Mouse (Mus musculus): Measurements from ENCODE around the gene Gm15217. TPM values are rescaled to one million over a fixed set of nuclear protein-coding genes. Genes with fewer than 3 reads are reported as not detected.
A peak's percentile ranks its signal among the peaks of the same experiment; 100 is the strongest.

Gene Gm15217
- polyA plus RNA-seq (2015; fragmentation: Nextera tagmentation; extraction: Ambion mirVana): not detected in 2 replicates

DNA sequence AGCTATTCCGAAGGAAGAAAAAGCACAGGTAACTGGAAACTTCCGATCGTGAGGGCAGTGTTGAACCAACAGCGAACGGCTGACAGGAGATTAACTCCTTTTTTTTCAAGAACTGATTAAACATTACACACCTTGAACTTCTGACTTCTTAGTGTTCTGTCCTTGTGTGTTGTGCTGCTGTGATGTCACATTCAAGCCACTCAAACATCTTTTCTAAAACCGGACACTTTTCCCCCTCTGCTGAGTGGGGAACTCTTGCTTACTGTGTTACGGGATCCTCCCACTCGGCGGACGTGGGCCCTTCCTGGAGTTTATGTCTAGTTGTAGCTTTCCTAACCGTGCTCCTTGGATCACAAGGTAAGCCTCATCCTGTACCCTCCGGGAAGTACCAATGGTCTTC lies at the start of gene Gm15217:
Gene Gm15217, plus strand, starts transcription at position 130 of the 400 bp plus-strand sequence.
- Histone ChIP-seq H3K9me3 (replicated peaks; ENCODE audit: control insufficient read depth, low read length) (no peaks in the 10 kb centered on the region), H3K9ac (ENCODE audit: low read depth, low read length) (no peak within 1 kb of the TSS), H3K27ac (ENCODE audit: low read length) (no peak within 1 kb of the TSS), H3K4me1 (ENCODE audit: control insufficient read depth, low read depth, low read length) (no peaks in the 10 kb centered on the region; the same call in 1 of the 2 replicates), H3K4me3 (ENCODE audit: low read depth, low read length) (peak within 1 kb of the TSS; percentile 35), H3K4me2 (ENCODE audit: low read depth, low read length) (peak within 1 kb of the TSS; percentile 53), H3K27me3 (ENCODE audit: control insufficient read depth, insufficient read depth, low read depth, low read length) (peaks cover 21% of the 10 kb centered on the region), H3K36me3 (ENCODE audit: control insufficient read depth, insufficient read depth) (no peaks in the 10 kb centered on the region)
- no peak for ATAC-seq (ENCODE audit: low read depth)
- WGBS (ENCODE audit: insufficient replicate concordance): 67% methylated on average over 12 of the region's 12 CpGs

DNA sequence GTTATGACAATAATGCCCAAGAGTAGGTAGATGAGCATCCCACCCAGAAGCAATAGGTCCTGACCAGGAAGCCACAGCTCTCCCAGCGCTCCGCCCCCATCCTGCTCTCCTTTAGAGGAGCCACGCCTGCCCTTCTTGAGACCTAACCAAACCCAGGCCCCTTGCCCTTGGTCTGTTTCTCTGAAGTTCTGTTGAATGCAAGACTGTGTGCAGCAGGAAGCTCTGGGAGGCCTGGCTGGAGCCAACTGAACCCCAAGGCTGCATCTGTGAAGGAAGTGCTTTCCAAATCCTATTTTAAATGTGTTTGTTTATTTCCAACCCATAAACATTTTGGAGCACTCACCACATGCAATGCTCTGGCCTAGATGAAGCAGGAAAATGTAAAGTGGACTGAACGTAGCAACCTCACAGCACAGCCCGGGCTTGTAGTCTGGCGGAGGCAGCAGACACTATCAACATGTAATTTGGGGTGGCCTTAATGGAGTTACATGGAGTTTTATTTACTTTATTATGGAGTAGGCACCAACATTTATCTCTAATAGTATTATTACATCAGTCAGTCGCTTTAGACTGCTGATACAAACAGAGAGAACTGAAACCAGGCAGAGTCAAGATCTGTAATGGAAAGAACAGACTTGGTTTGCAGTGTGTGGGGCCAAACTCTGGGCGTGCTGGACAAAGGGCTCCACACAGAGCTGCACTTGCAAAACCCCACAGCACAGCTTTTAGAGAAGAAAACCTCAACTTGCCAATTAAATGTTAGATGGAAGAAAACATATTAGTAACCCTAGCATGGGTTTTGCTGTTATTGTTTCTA lies 45.6 kb upstream of the Gm15217 start:
- Histone ChIP-seq H3K4me2 (ENCODE audit: low read depth, low read length) (no peak overlapping the region), H3K9me3 (replicated peaks; ENCODE audit: control insufficient read depth, low read length) (no peaks in the 10 kb centered on the region), H3K27me3 (ENCODE audit: control insufficient read depth, insufficient read depth, low read depth, low read length) (no peaks in the 10 kb centered on the region), H3K36me3 (ENCODE audit: control insufficient read depth, insufficient read depth) (no peaks in the 10 kb centered on the region), H3K27ac (ENCODE audit: low read length) (no peak overlapping the region), H3K9ac (ENCODE audit: low read depth, low read length) (no peak overlapping the region), H3K4me1 (ENCODE audit: control insufficient read depth, low read depth, low read length) (no peaks in the 10 kb centered on the region), H3K4me3 (ENCODE audit: low read depth, low read length) (no peak overlapping the region)
- WGBS (ENCODE audit: insufficient replicate concordance): 65% methylated on average over 8 of the region's 8 CpGs
- ATAC-seq (ENCODE audit: low read depth): no peak

DNA sequence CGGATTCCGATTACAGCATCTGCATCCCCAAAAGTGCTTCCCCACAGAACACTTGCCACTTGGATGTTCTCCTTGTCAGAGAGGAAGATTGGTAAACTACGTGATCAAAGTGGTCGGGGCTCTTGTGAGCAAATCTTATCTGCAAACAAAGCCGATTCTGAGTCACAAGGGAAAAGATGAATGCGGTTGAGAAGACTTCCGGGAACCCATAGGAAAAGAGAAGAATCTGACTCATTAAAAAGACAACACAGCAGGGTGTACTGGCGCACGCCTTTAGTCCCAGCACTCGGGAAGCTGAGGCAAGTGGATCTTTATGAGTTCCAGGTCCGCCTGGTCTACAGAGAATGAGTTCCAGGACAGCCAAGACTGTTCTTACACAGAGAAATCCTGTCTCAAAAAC lies 40.4 kb upstream of the Gm15217 start:
- no peak overlapping the region for H3K9ac ChIP-seq (ENCODE audit: low read depth, low read length)
- H3K4me3 ChIP-seq (ENCODE audit: low read depth, low read length): no peak overlapping the region
- H3K27ac ChIP-seq (ENCODE audit: low read length): no peak overlapping the region
- no peak overlapping the region for H3K4me2 ChIP-seq (ENCODE audit: low read depth, low read length)
- 64% methylated on average over 11 of the region's 11 CpGs for WGBS (ENCODE audit: insufficient replicate concordance)
- H3K36me3 ChIP-seq (ENCODE audit: control insufficient read depth, insufficient read depth): no peaks in the 10 kb centered on the region
- H3K9me3 ChIP-seq (replicated peaks; ENCODE audit: control insufficient read depth, low read length): no peaks in the 10 kb centered on the region
- ATAC-seq (ENCODE audit: low read depth): no peak
- H3K27me3 ChIP-seq (ENCODE audit: control insufficient read depth, insufficient read depth, low read depth, low read length): no peaks in the 10 kb centered on the region
- H3K4me1 ChIP-seq (ENCODE audit: control insufficient read depth, low read depth, low read length): no peaks in the 10 kb centered on the region

DNA sequence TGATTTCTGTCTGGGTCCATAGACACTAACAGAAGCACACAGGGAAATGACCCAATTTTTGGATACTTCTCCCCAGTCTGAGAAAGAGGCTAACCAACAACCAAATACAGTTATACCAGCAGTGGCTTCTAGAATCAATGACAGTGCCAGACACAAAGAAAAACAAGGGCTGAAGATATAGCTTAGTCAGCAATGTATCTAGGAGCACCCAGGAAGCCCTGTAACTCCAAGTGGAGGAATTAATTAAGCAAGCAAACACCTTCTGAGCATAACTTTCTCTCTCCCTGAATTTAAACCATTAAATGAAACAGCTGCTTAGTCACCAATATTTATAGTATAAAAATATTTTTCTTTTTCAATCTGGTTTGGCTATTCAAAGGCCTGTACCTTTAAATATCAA lies 34.5 kb upstream of the Gm15217 start:
- H3K9me3 ChIP-seq (replicated peaks; ENCODE audit: control insufficient read depth, low read length): no peaks in the 10 kb centered on the region
- no peak overlapping the region for H3K9ac ChIP-seq (ENCODE audit: low read depth, low read length)
- no peaks in the 10 kb centered on the region for H3K4me1 ChIP-seq (ENCODE audit: control insufficient read depth, low read depth, low read length)
- H3K36me3 ChIP-seq (ENCODE audit: control insufficient read depth, insufficient read depth): no peaks in the 10 kb centered on the region
- H3K27ac ChIP-seq (ENCODE audit: low read length): no peak overlapping the region
- H3K4me3 ChIP-seq (ENCODE audit: low read depth, low read length): no peak overlapping the region
- H3K27me3 ChIP-seq (ENCODE audit: control insufficient read depth, insufficient read depth, low read depth, low read length): no peaks in the 10 kb centered on the region
- no peak overlapping the region for H3K4me2 ChIP-seq (ENCODE audit: low read depth, low read length)
- ATAC-seq (ENCODE audit: low read depth): no peak

DNA sequence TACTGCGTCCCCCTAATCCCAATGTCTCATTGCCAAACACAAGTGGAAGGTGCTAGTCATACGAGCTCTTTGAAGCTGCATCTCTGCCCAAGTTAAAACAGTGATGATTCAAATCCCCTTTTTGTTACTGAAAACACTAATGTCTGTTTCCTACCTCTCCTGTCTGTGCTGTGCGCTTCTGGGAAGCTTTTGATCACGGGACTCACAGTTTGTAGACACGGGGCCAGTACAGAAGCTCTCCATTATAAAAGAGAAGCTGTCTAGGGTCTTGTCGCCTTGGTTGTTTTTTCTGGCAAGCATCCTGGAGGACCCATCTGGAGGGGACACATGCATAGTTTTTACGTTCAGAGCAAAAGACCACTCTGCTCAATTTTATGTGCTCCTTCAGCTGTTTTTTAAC lies 21.9 kb upstream of the Gm15217 start:
- no peaks in the 10 kb centered on the region for H3K4me1 ChIP-seq (ENCODE audit: control insufficient read depth, low read depth, low read length)
- no peak overlapping the region for H3K4me3 ChIP-seq (ENCODE audit: low read depth, low read length)
- WGBS (ENCODE audit: insufficient replicate concordance): 67% methylated on average over 7 of the region's 7 CpGs

DNA sequence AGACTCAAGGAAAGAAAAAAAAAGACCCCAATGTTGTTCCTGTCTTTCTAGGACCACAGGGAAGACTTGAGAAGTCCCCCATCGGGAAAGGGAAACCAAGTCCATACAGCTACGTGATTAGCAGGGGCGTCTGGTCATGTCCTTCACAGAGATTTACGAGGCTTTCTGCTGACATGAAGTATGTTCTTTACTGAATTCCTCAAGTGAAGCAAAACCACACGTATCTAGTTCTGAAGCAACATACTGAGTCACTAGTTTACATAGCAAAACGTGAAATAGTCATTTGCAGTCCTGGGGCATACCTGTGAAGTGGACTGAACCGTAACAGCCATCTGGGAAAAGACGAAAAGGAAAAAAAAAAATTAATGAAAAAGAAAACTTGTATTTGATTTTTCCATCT lies 21.5 kb upstream of the Gm15217 start:
- H3K9me3 ChIP-seq (replicated peaks; ENCODE audit: control insufficient read depth, low read length): no peaks in the 10 kb centered on the region
- no peaks in the 10 kb centered on the region for H3K4me1 ChIP-seq (ENCODE audit: control insufficient read depth, low read depth, low read length)
- H3K4me2 ChIP-seq (ENCODE audit: low read depth, low read length): no peak overlapping the region
- 57% methylated on average over 8 of the region's 8 CpGs for WGBS (ENCODE audit: insufficient replicate concordance)
- H3K27ac ChIP-seq (ENCODE audit: low read length): no peak overlapping the region
- ATAC-seq (ENCODE audit: low read depth): no peak
- H3K9ac ChIP-seq (ENCODE audit: low read depth, low read length): no peak overlapping the region
- no peaks in the 10 kb centered on the region for H3K27me3 ChIP-seq (ENCODE audit: control insufficient read depth, insufficient read depth, low read depth, low read length)
- no peak overlapping the region for H3K4me3 ChIP-seq (ENCODE audit: low read depth, low read length)
- no peaks in the 10 kb centered on the region for H3K36me3 ChIP-seq (ENCODE audit: control insufficient read depth, insufficient read depth)

More for the DNA sequence above, 21.9 kb upstream of the Gm15217 start:
- ATAC-seq (ENCODE audit: low read depth): no peak
- Histone ChIP-seq H3K27me3 (ENCODE audit: control insufficient read depth, insufficient read depth, low read depth, low read length) (no peaks in the 10 kb centered on the region), H3K9ac (ENCODE audit: low read depth, low read length) (no peak overlapping the region), H3K27ac (ENCODE audit: low read length) (no peak overlapping the region), H3K4me2 (ENCODE audit: low read depth, low read length) (no peak overlapping the region), H3K36me3 (ENCODE audit: control insufficient read depth, insufficient read depth) (no peaks in the 10 kb centered on the region), H3K9me3 (replicated peaks; ENCODE audit: control insufficient read depth, low read length) (no peaks in the 10 kb centered on the region)

DNA sequence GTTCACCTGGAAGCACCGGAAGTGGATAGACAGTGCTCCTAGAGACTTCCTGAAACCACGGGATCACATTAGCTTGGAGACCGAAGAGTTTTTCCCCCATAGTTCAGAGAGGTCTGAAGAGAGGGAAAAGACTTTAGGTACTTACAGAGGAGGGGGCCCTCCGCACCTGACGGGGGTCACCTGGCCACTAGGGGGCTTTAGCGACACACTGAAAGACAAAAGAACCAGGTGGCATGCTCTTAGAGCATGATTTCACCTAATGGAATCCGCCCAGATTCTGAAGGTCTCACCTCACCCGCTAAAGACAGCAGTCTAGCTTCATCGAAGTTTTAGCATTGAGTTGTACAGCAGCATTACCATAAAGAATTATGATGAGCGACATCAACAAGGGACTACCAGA lies 16.0 kb upstream of the Gm15217 start:
- WGBS (ENCODE audit: insufficient replicate concordance): 33% methylated on average over 10 of the region's 10 CpGs
- H3K4me3 ChIP-seq (ENCODE audit: low read depth, low read length): no peak overlapping the region
- H3K9me3 ChIP-seq (replicated peaks; ENCODE audit: control insufficient read depth, low read length): no peaks in the 10 kb centered on the region
- H3K9ac ChIP-seq (ENCODE audit: low read depth, low read length): no peak overlapping the region
- no peaks in the 10 kb centered on the region for H3K4me1 ChIP-seq (ENCODE audit: control insufficient read depth, low read depth, low read length)
- ATAC-seq (ENCODE audit: low read depth): no peak
- H3K27me3 ChIP-seq (ENCODE audit: control insufficient read depth, insufficient read depth, low read depth, low read length): no peaks in the 10 kb centered on the region
- no peaks in the 10 kb centered on the region for H3K36me3 ChIP-seq (ENCODE audit: control insufficient read depth, insufficient read depth)
- no peak overlapping the region for H3K4me2 ChIP-seq (ENCODE audit: low read depth, low read length)
- no peak overlapping the region for H3K27ac ChIP-seq (ENCODE audit: low read length)

DNA sequence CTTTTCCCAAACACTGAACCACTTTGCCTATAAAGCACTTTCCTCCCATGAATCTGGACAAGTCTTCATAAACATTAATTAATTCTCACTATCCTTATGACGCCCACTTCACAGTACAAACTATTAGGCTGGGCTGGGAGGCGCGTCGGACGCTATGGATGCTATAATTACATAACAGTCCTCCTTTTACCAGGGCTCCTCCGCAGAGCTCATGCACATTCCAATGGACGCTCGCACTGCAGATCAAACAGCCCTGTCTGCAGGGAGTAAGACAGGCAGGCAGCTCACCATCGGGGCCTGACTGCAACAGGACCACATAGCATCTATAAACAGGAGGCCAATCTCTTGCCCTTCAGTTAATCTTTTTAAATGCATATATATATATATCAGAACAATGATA lies 6.8 kb upstream of the Gm15217 start:
- Histone ChIP-seq H3K27me3 (ENCODE audit: control insufficient read depth, insufficient read depth, low read depth, low read length) (no peaks in the 10 kb centered on the region), H3K4me3 (ENCODE audit: low read depth, low read length) (no peak overlapping the region), H3K4me2 (ENCODE audit: low read depth, low read length) (no peak overlapping the region), H3K36me3 (ENCODE audit: control insufficient read depth, insufficient read depth) (no peaks in the 10 kb centered on the region), H3K9ac (ENCODE audit: low read depth, low read length) (no peak overlapping the region), H3K27ac (ENCODE audit: low read length) (no peak overlapping the region), H3K9me3 (replicated peaks; ENCODE audit: control insufficient read depth, low read length) (no peaks in the 10 kb centered on the region), H3K4me1 (ENCODE audit: control insufficient read depth, low read depth, low read length) (no peaks in the 10 kb centered on the region)
- WGBS (ENCODE audit: insufficient replicate concordance): 61% methylated on average over 9 of the region's 9 CpGs
- no peak for ATAC-seq (ENCODE audit: low read depth)

DNA sequence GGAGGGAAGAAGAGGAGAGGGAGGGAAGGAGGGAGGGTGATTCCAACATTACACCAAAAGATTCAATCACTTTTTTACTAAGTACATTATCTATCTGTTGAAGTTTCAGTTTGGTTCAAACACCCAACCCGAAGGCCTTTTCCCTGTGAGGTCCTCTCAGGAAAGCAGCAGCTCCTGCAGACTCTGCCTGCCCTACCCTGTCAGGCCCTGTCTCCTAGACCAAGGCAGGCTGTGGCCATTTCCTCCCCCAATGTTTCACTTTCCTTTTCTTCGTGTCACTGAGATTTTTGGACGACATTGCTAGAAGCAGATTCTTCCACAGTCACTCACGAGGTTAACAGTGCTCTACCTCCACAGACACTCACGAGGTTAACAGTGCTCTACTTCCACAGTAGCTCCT lies 3.4 kb upstream of the Gm15217 start:
- no peaks in the 10 kb centered on the region; the same call in 1 of the 2 replicates for H3K4me1 ChIP-seq (ENCODE audit: control insufficient read depth, low read depth, low read length)
- no peak overlapping the region for H3K9ac ChIP-seq (ENCODE audit: low read depth, low read length)
- H3K9me3 ChIP-seq (replicated peaks; ENCODE audit: control insufficient read depth, low read length): no peaks in the 10 kb centered on the region
- no peak overlapping the region for H3K27ac ChIP-seq (ENCODE audit: low read length)
- no peak overlapping the region for H3K4me2 ChIP-seq (ENCODE audit: low read depth, low read length)
- no peak for ATAC-seq (ENCODE audit: low read depth)
- no peaks in the 10 kb centered on the region for H3K36me3 ChIP-seq (ENCODE audit: control insufficient read depth, insufficient read depth)
- 34% methylated on average over 5 of the region's 5 CpGs for WGBS (ENCODE audit: insufficient replicate concordance)
- H3K27me3 ChIP-seq (ENCODE audit: control insufficient read depth, insufficient read depth, low read depth, low read length): peaks cover 10% of the 10 kb centered on the region
- H3K4me3 ChIP-seq (ENCODE audit: low read depth, low read length): no peak overlapping the region
